Mouse (Mus musculus) MEL (cell line): ENCODE data around the gene Lrrn3.

Source experiments
- CTCF ChIP-seq, 3 experiments: IDR thresholded peaks in 2 of 3; conservative IDR thresholded peaks in 1 of 3; 2 replicates each; pipeline ENCODE4 v1.5.1; 2011 to 2012; ENCODE audit warnings: low read length in 3 of 3, low read depth in 2 of 3, mild to moderate bottlenecking in 2 of 3, improper control_type of control experiment in 1 of 3, inconsistent platforms in 1 of 3, mixed read lengths in 1 of 3, moderate library complexity in 1 of 3; ENCODE audit not compliant: control insufficient read depth in 1 of 3, insufficient read depth in 1 of 3, poor library complexity in 1 of 3, severe bottlenecking in 1 of 3
- MYC ChIP-seq: IDR thresholded peaks from 2 replicates; pipeline ENCODE4 v1.6.1; 2011; ENCODE audit warnings: low read depth, mild to moderate bottlenecking, low read length, improper control_type of control experiment, moderate library complexity
- POLR2A ChIP-seq, 2 experiments: IDR thresholded peaks; 2 replicates each; pipeline ENCODE4 v1.6.1; 2011 to 2012; ENCODE audit warnings: low read length in 2 of 2, mild to moderate bottlenecking in 2 of 2, control low read depth in 1 of 2, improper control_type of control experiment in 1 of 2, low read depth in 1 of 2, moderate library complexity in 1 of 2; ENCODE audit not compliant: control insufficient read depth in 1 of 2, insufficient read depth in 1 of 2, poor library complexity in 1 of 2
- POLR2AphosphoS5 ChIP-seq: IDR thresholded peaks from 2 replicates; pipeline ENCODE4 v1.6.1; 2012; ENCODE audit warnings: low read depth, borderline replicate concordance, mild to moderate bottlenecking, inconsistent platforms, low read length, moderate library complexity, mixed read lengths
- TBP ChIP-seq: IDR thresholded peaks from 2 replicates; pipeline ENCODE4 v1.8.0; 2011; ENCODE audit warnings: low read depth, low read length, improper control_type of control experiment

GRCm38 (mm10) chr12:41481486-41481885 is 4.7 kb downstream of the Lrrn3 start:
- no peak for TF ChIP-seq MYC
- no peak for TF ChIP-seq POLR2A (IDR thresholded peaks at IDR 0.05; ENCODE audit: control insufficient read depth in 1 of 2, insufficient read depth in 1 of 2, low read depth in 1 of 2, low read length in 2 of 2, poor library complexity in 1 of 2)
- TF ChIP-seq TBP = no peak
- TF ChIP-seq POLR2AphosphoS5 = no peak
- no peak for TF ChIP-seq CTCF (IDR thresholded peaks at IDR 0.05 in 2 of 3, conservative IDR thresholded peaks at IDR 0.05 in 1 of 3; ENCODE audit: control insufficient read depth in 1 of 3, insufficient read depth in 1 of 3, low read depth in 2 of 3, low read length in 3 of 3, poor library complexity in 1 of 3, severe bottlenecking in 1 of 3)
